Mouse (Mus musculus) heart, embryonic 15.5 days (tissue): ENCODE results near the gene Ankrd12. TPM values are rescaled to one million over a fixed set of nuclear protein-coding genes. Genes with fewer than 3 reads are reported as not detected.

Source experiments
- ATAC-seq: fragments of 200-750 bp; cut with Nextera tagmentation; replicated peaks from 2 replicates; pipeline ENCODE4 v1.8.0; 2017; ENCODE audit warnings: low read depth, moderate TSS enrichment; ENCODE audit not compliant: insufficient number of reproducible peaks, insufficient read depth, low FRiP score
- H3K27ac ChIP-seq: fragments of 300-500 bp; sonication (generic); 2 replicates; pipeline ENCODE4 v1.5.1; 2015; ENCODE audit warnings: mild to moderate bottlenecking, inconsistent platforms
- H3K27me3 ChIP-seq: fragments of 300-500 bp; sonication (generic); 2 replicates; pipeline ENCODE4 v1.6.1; 2015; ENCODE audit warnings: inconsistent platforms
- H3K36me3 ChIP-seq: fragments of 300-500 bp; sonication (generic); 2 replicates; pipeline ENCODE4 v1.6.1; 2015; ENCODE audit warnings: mild to moderate bottlenecking, inconsistent platforms
- H3K4me1 ChIP-seq: fragments of 300-500 bp; sonication (generic); replicated peaks from 2 replicates; pipeline ENCODE4 v1.6.1; 2015; ENCODE audit warnings: inconsistent platforms
- H3K4me2 ChIP-seq: fragments of 300-500 bp; sonication (generic); 2 replicates; pipeline ENCODE4 v1.6.1; 2015; ENCODE audit warnings: inconsistent platforms, mild to moderate bottlenecking, moderate library complexity
- H3K4me3 ChIP-seq: fragments of 300-500 bp; sonication (generic); 2 replicates; pipeline ENCODE4 v1.5.1; 2015; ENCODE audit warnings: mild to moderate bottlenecking, inconsistent platforms
- H3K9ac ChIP-seq: fragments of 300-500 bp; sonication (generic); 2 replicates; pipeline ENCODE4 v1.6.1; 2015; ENCODE audit warnings: mild to moderate bottlenecking, inconsistent platforms
- H3K9me3 ChIP-seq: fragments of 300-500 bp; sonication (generic); replicated peaks from 2 replicates; pipeline ENCODE4 v1.6.1; 2016; ENCODE audit warnings: inconsistent platforms
- WGBS: fragments of 180-500 bp; shearing (Covaris S2); methylation state at CpG from one replicate; pipeline ENCODE4 v1.1.7; 2015; ENCODE audit warnings: mixed read lengths; 5-methylcytosine and 5-hydroxymethylcytosine counted together
- polyA plus RNA-seq: library from polyadenylated mRNA; unstranded; fragments of >200 nt; fragmentation: Nextera tagmentation; extraction: Ambion mirVana; gene quantifications from 2 replicates; pipeline ENCODE4 v1.2.1, GENCODE M21; 2015

Ankrd12 gene
- polyA plus RNA-seq, result 19.1 and 20.7 TPM in 2 replicates

GRCm38 (mm10) chr17:66076934-66077333 is at the start of gene Ankrd12:
TSS of gene Ankrd12 (minus strand) at chr17:66077089.
- under 1% methylated on average over 52 of the region's 53 CpGs for WGBS
- H3K4me1 ChIP-seq, result peaks cover 17% of the 10 kb centered on the region
- H3K4me3 ChIP-seq, result peak within 1 kb of the TSS; percentile 99
- no peaks in the 10 kb centered on the region for H3K9me3 ChIP-seq
- peaks cover 23% of the 10 kb centered on the region for H3K36me3 ChIP-seq
- peak within 1 kb of the TSS; percentile 95 for H3K27ac ChIP-seq
- peak within 1 kb of the TSS; percentile 82 for H3K9ac ChIP-seq
- no peaks in the 10 kb centered on the region for H3K27me3 ChIP-seq
- peak within 1 kb of the TSS; percentile 92 for H3K4me2 ChIP-seq
- peak; percentile 98 for ATAC-seq

GRCm38 (mm10) chr17:66125211-66125610 is 48.3 kb upstream of the Ankrd12 start:
- no peak overlapping the region for H3K4me3 ChIP-seq

GRCm38 (mm10) chr17:66123816-66124610 is 47.1 kb upstream of the Ankrd12 start:
- H3K9me3 ChIP-seq, result no peaks in the 10 kb centered on the region
- H3K36me3 ChIP-seq, result peaks cover 22% of the 10 kb centered on the region; the same call in 1 of the 2 replicates
- H3K9ac ChIP-seq, result peak overlapping the region; percentile 81
- under 1% methylated on average over 20 of the region's 20 CpGs for WGBS
- peak overlapping the region; percentile 81 for H3K4me2 ChIP-seq
- peak overlapping the region; percentile 92 for H3K27ac ChIP-seq
- peaks cover 17% of the 10 kb centered on the region for H3K4me1 ChIP-seq
- no peaks in the 10 kb centered on the region for H3K27me3 ChIP-seq
- no peak for ATAC-seq
- H3K4me3 ChIP-seq, result peak overlapping the region; percentile 83

More at GRCm38 (mm10) chr17:66125211-66125610, 48.3 kb upstream of the Ankrd12 start:
- Histone ChIP-seq H3K9me3 (no peaks in the 10 kb centered on the region), H3K4me1 (peaks cover 17% of the 10 kb centered on the region), H3K27me3 (no peaks in the 10 kb centered on the region), H3K4me2 (peak overlapping the region; percentile 81; the same call in 1 of the 2 replicates), H3K36me3 (peaks cover 19% of the 10 kb centered on the region), H3K27ac (no peak overlapping the region), H3K9ac (no peak overlapping the region)
- 56% methylated on average over 5 of the region's 5 CpGs for WGBS
- ATAC-seq, result no peak

- peak; percentile 78 for ATAC-seq
- Histone ChIP-seq H3K9ac (peak within 1 kb of the TSS; percentile 81), H3K4me1 (peaks cover 17% of the 10 kb centered on the region), H3K27me3 (no peaks in the 10 kb centered on the region), H3K27ac (peak within 1 kb of the TSS; percentile 92), H3K9me3 (no peaks in the 10 kb centered on the region), H3K36me3 (peaks cover 30% of the 10 kb centered on the region), H3K4me3 (peak within 1 kb of the TSS; percentile 83), H3K4me2 (peak within 1 kb of the TSS; percentile 81)
- WGBS, result 5% methylated on average over 45 of the region's 45 CpGs
Measured at GRCm38 (mm10) chr17:66123066-66123815, 46.4 kb upstream of the Ankrd12 start, which contains the start of gene Ddx11. TSS of gene Ddx11 (plus strand) at chr17:66123520.

- no peak overlapping the region for H3K4me2 ChIP-seq
- H3K9ac ChIP-seq, result no peak overlapping the region
- 81% methylated on average over 1 of the region's 1 CpGs for WGBS
- peaks cover 43% of the 10 kb centered on the region for H3K36me3 ChIP-seq
- H3K4me1 ChIP-seq, result peaks cover 17% of the 10 kb centered on the region
- H3K27me3 ChIP-seq, result no peaks in the 10 kb centered on the region
- H3K4me3 ChIP-seq, result no peak overlapping the region
- H3K27ac ChIP-seq, result no peak overlapping the region
- H3K9me3 ChIP-seq, result no peaks in the 10 kb centered on the region
- no peak for ATAC-seq
Measured at GRCm38 (mm10) chr17:66120701-66121100, 43.8 kb upstream of the Ankrd12 start.

- no peak overlapping the region for H3K4me2 ChIP-seq
- H3K9ac ChIP-seq, result no peak overlapping the region
- no peaks in the 10 kb centered on the region for H3K9me3 ChIP-seq
- H3K4me1 ChIP-seq, result peaks cover 3% of the 10 kb centered on the region
- no peaks in the 10 kb centered on the region for H3K27me3 ChIP-seq
- 88% methylated on average over 8 of the region's 8 CpGs for WGBS
- no peak overlapping the region for H3K4me3 ChIP-seq
- H3K27ac ChIP-seq, result no peak overlapping the region
- ATAC-seq, result no peak
- peaks cover 58% of the 10 kb centered on the region for H3K36me3 ChIP-seq
Measured at GRCm38 (mm10) chr17:66118991-66119390, 42.1 kb upstream of the Ankrd12 start.

- Histone ChIP-seq H3K27me3 (no peaks in the 10 kb centered on the region), H3K27ac (peak overlapping the region; percentile 87; the same call in 1 of the 2 replicates), H3K4me2 (peak overlapping the region; percentile 74), H3K36me3 (peaks cover 33% of the 10 kb centered on the region), H3K9me3 (no peaks in the 10 kb centered on the region), H3K9ac (peak overlapping the region; percentile 88), H3K4me3 (peak overlapping the region; percentile 96), H3K4me1 (peaks cover 16% of the 10 kb centered on the region)
- WGBS, result 37% methylated on average over 4 of the region's 4 CpGs
- ATAC-seq, result no peak
Measured at GRCm38 (mm10) chr17:66112166-66112565, 35.3 kb upstream of the Ankrd12 start.

GRCm38 (mm10) chr17:66111402-66111959 is 34.6 kb upstream of the Ankrd12 start, which contains the start of gene Washc1:
TSS of gene Washc1 (plus strand) at chr17:66111545.
- Histone ChIP-seq H3K9ac (peak within 1 kb of the TSS; percentile 88), H3K4me3 (peak within 1 kb of the TSS; percentile 96), H3K9me3 (no peaks in the 10 kb centered on the region), H3K4me1 (peaks cover 16% of the 10 kb centered on the region), H3K36me3 (peaks cover 27% of the 10 kb centered on the region), H3K4me2 (peak within 1 kb of the TSS; percentile 74), H3K27ac (peak within 1 kb of the TSS; percentile 87), H3K27me3 (no peaks in the 10 kb centered on the region)
- WGBS, result under 1% methylated on average over 41 of the region's 41 CpGs
- peak; percentile 99 for ATAC-seq

- no peaks in the 10 kb centered on the region for H3K9me3 ChIP-seq
- 38% methylated on average over 6 of the region's 6 CpGs for WGBS
- peak overlapping the region; percentile 96 for H3K4me3 ChIP-seq
- peak overlapping the region; percentile 74 for H3K4me2 ChIP-seq
- ATAC-seq, result no peak
- peaks cover 16% of the 10 kb centered on the region for H3K4me1 ChIP-seq
- peak overlapping the region; percentile 87 for H3K27ac ChIP-seq
- peak overlapping the region; percentile 88; the same call in 1 of the 2 replicates for H3K9ac ChIP-seq
- no peaks in the 10 kb centered on the region for H3K27me3 ChIP-seq
- H3K36me3 ChIP-seq, result peaks cover 19% of the 10 kb centered on the region; the same call in 1 of the 2 replicates
Measured at GRCm38 (mm10) chr17:66110746-66111145, 33.9 kb upstream of the Ankrd12 start.

- Histone ChIP-seq H3K27me3 (no peaks in the 10 kb centered on the region), H3K9ac (no peak overlapping the region), H3K4me2 (no peak overlapping the region), H3K27ac (no peak overlapping the region), H3K4me3 (no peak overlapping the region), H3K9me3 (no peaks in the 10 kb centered on the region), H3K4me1 (peaks cover 16% of the 10 kb centered on the region), H3K36me3 (no peaks in the 10 kb centered on the region)
- no peak for ATAC-seq
- WGBS, result 73% methylated on average over 4 of the region's 4 CpGs
Measured at GRCm38 (mm10) chr17:66108198-66108597, 31.3 kb upstream of the Ankrd12 start.

- WGBS, result 67% methylated on average over 8 of the region's 8 CpGs
Measured at GRCm38 (mm10) chr17:66107466-66107865, 30.6 kb upstream of the Ankrd12 start.

More at GRCm38 (mm10) chr17:66107466-66107865, 30.6 kb upstream of the Ankrd12 start:
- Histone ChIP-seq H3K27ac (no peak overlapping the region), H3K36me3 (no peaks in the 10 kb centered on the region), H3K4me1 (peaks cover 13% of the 10 kb centered on the region), H3K27me3 (no peaks in the 10 kb centered on the region), H3K9ac (no peak overlapping the region), H3K4me3 (no peak overlapping the region), H3K4me2 (no peak overlapping the region), H3K9me3 (no peaks in the 10 kb centered on the region)
- ATAC-seq, result no peak
